Mouse (Mus musculus) embryonic facial prominence, embryonic 11.5 days (tissue): Measurements from ENCODE around the gene Cntnap2. TPM values are rescaled to one million over a fixed set of nuclear protein-coding genes. Genes with fewer than 3 reads are reported as not detected.

Experiments
- ATAC-seq: fragments of 200-750 bp; cut with Nextera tagmentation; replicated peaks from 2 replicates; pipeline ENCODE4 v1.8.0; 2017; ENCODE audit warnings: low read depth; ENCODE audit not compliant: insufficient number of reproducible peaks, low FRiP score, low TSS enrichment
- DNase-seq: peaks from one replicate; pipeline ENCODE4 v3.0.0-alpha.2; 2015; ENCODE audit warnings: low spot score
- H3K27ac ChIP-seq: fragments of 300-500 bp; sonication (generic); replicated peaks from 2 replicates; pipeline ENCODE4 v1.5.1; 2014; ENCODE audit warnings: mild to moderate bottlenecking, low read depth, low read length, control low read depth
- H3K27me3 ChIP-seq: fragments of 300-500 bp; sonication (generic); 2 replicates; pipeline ENCODE4 v1.6.1; 2014; ENCODE audit warnings: mild to moderate bottlenecking, low read length, moderate library complexity, mixed read lengths; ENCODE audit not compliant: control insufficient read depth, insufficient read depth
- H3K36me3 ChIP-seq: fragments of 300-500 bp; sonication (generic); replicated peaks from 2 replicates; pipeline ENCODE4 v1.6.1; 2014; ENCODE audit warnings: low read depth, mild to moderate bottlenecking, low read length, moderate library complexity, mixed read lengths; ENCODE audit not compliant: control insufficient read depth, insufficient read depth
- H3K4me1 ChIP-seq: fragments of 300-500 bp; sonication (generic); 2 replicates; pipeline ENCODE4 v1.6.1; 2014; ENCODE audit warnings: low read length, mixed read lengths; ENCODE audit not compliant: control insufficient read depth, insufficient read depth
- H3K4me2 ChIP-seq: fragments of 300-500 bp; sonication (generic); 2 replicates; pipeline ENCODE4 v1.6.1; 2014; ENCODE audit warnings: low read depth, mild to moderate bottlenecking, control low read depth, low read length, moderate library complexity
- H3K4me3 ChIP-seq: fragments of 300-500 bp; sonication (generic); 2 replicates; pipeline ENCODE4 v1.5.1; 2014; ENCODE audit warnings: low read depth, low read length, control low read depth
- H3K9ac ChIP-seq: fragments of 300-500 bp; sonication (generic); replicated peaks from 2 replicates; pipeline ENCODE4 v1.6.1; 2014; ENCODE audit warnings: mild to moderate bottlenecking, control low read depth, low read length
- H3K9me3 ChIP-seq: fragments of 300-500 bp; sonication (generic); replicated peaks from 2 replicates; pipeline ENCODE4 v1.6.1; 2016; ENCODE audit warnings: mild to moderate bottlenecking, low read length, inconsistent platforms, mixed read lengths; ENCODE audit not compliant: control insufficient read depth
- WGBS: fragments of 180-500 bp; shearing (Covaris S2); extraction: QIAGEN DNeasy Blood & Tissue Kit; methylation state at CpG from one replicate; pipeline ENCODE4 v1.1.7; 2014; 5-methylcytosine and 5-hydroxymethylcytosine counted together
- polyA plus RNA-seq: library from polyadenylated mRNA; unstranded; fragments of >200 nt; fragmentation: Nextera tagmentation; extraction: Ambion mirVana; gene quantifications from 2 replicates; pipeline ENCODE4 v1.2.1, GENCODE M21; 2014

Cntnap2 gene
- polyA plus RNA-seq, 1 experiment from 2014 or later: 6.7 TPM

DNA sequence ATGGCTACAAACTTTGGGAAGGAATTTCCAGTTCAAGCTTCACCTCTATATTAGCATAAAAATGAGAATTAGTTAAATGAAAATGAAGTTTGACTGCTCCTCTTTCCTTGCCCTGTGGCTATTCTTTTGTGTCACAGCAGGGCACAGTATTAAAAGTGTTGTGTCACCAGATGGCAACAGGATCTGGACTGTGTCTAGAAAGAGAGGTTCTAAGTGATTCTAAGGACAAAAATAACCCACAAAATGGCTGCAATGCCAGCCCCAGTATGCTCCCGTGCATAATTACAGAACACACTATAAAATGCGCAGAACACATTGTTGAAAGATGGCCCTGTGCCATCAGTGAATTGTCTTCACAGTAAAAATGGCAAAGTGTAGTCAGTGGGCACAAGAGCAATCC is 1146.4 kb downstream of the Cntnap2 start:
- Histone ChIP-seq H3K27me3 (no peaks in the 10 kb centered on the region), H3K36me3 (no peaks in the 10 kb centered on the region), H3K27ac (no peak overlapping the region), H3K9me3 (no peaks in the 10 kb centered on the region), H3K4me2 (no peak overlapping the region), H3K4me1 (no peaks in the 10 kb centered on the region), H3K4me3 (no peak overlapping the region), H3K9ac (no peak overlapping the region)
- no peak for DNase-seq
- 84% methylated on average over 2 of the region's 2 CpGs for WGBS
- no peak for ATAC-seq

DNA sequence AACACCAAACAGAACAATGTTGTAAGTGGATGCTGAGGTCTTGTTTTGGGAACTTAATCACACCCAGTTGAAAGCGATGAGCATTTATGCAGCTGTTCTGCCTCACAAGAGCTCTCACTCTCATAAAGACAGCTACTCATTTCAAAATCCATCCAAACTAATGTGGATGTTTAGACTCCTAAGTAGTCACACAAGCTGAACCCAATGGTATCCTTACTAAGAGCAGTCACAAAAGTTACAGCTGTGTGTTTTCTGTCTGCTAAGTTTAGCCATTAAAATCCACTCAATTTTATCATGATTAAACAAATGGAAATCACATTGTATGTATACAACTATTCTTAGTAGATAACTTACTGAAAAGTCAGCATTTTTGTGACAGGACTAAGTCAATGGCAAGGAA is 1173.7 kb downstream of the Cntnap2 start:
- H3K4me3 ChIP-seq: no peak overlapping the region
- H3K9ac ChIP-seq: no peak overlapping the region
- ATAC-seq: no peak
- no peaks in the 10 kb centered on the region for H3K9me3 ChIP-seq
- H3K36me3 ChIP-seq: no peaks in the 10 kb centered on the region
- WGBS: 97% methylated on average over 1 of the region's 1 CpGs
- no peaks in the 10 kb centered on the region for H3K27me3 ChIP-seq
- no peak overlapping the region for H3K4me2 ChIP-seq
- H3K4me1 ChIP-seq: no peaks in the 10 kb centered on the region
- no peak for DNase-seq
- H3K27ac ChIP-seq: no peak overlapping the region

DNA sequence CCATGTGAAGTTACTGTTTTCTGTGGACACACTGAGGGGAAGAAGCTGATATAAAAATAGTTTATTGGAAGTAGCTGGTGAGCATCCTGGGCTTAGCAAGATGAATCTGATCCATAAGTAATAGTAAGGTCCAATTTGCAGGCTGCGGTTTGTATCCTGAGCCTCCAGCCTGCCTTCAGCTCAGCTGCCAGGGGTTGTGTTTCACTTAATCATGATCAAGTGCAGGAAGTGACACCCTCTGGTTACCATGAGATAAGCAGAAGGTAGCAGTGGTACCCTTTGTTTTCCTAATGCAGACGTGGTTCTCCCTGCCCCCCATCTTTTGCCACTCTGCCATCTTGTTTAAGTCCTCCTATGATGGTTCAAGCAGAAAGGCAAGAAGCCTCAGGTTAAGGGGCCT is 1181.2 kb downstream of the Cntnap2 start:
- DNase-seq: no peak
- no peak overlapping the region for H3K9ac ChIP-seq
- no peaks in the 10 kb centered on the region for H3K4me1 ChIP-seq
- H3K9me3 ChIP-seq: no peaks in the 10 kb centered on the region
- 64% methylated on average over 2 of the region's 2 CpGs for WGBS
- no peak for ATAC-seq
- no peak overlapping the region for H3K4me3 ChIP-seq
- H3K27me3 ChIP-seq: no peaks in the 10 kb centered on the region
- no peak overlapping the region for H3K4me2 ChIP-seq
- no peaks in the 10 kb centered on the region for H3K36me3 ChIP-seq
- H3K27ac ChIP-seq: no peak overlapping the region

DNA sequence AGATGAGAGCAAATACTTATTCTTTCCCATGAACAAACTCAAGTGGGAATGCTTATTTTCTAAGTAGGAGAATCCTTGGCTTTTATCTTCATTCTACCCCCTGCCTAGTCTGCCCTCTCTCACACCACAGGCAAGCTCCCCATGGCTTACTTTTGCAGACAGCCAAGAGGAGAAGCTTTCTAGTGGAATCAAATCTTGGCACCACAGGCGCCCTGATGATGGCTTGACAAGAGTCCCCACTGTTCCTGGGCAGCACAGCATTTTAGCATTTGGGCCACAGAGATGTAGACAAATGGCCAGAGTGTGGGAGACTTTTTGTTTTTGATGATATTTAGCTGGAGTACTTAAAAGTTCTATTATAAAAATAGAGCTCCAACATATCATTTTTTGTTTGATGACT is 1204.0 kb downstream of the Cntnap2 start:
- ATAC-seq (no peak), DNase-seq (no peak)
- no peaks in the 10 kb centered on the region for H3K27me3 ChIP-seq
- H3K4me2 ChIP-seq: no peak overlapping the region
- no peaks in the 10 kb centered on the region for H3K36me3 ChIP-seq
- WGBS: 27% methylated on average over 1 of the region's 1 CpGs
- H3K4me3 ChIP-seq: no peak overlapping the region
- H3K4me1 ChIP-seq: no peaks in the 10 kb centered on the region
- H3K9ac ChIP-seq: no peak overlapping the region
- H3K9me3 ChIP-seq: no peaks in the 10 kb centered on the region
- no peak overlapping the region for H3K27ac ChIP-seq

DNA sequence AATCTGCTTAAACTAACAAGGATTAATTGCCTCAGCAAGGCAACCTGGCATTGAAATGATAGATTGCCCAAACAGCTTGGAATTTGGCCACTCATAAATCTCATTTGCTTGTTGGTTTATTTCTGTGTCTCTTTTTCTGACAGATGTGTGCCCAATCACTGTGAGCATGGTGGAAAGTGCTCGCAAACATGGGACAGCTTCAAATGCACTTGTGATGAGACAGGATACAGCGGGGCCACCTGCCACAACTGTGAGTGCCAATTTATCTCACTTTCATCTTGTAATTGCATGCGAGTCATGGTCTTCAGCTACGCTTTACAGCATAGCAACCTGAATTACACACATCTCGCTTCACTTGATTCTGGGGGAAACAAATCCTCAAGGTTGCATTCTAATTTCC is 1287.8 kb downstream of the Cntnap2 start:
- Histone ChIP-seq H3K27ac (no peak overlapping the region), H3K4me2 (no peak overlapping the region), H3K4me1 (no peaks in the 10 kb centered on the region), H3K9me3 (no peaks in the 10 kb centered on the region), H3K27me3 (no peaks in the 10 kb centered on the region), H3K36me3 (no peaks in the 10 kb centered on the region), H3K9ac (no peak overlapping the region), H3K4me3 (no peak overlapping the region)
- DNase-seq (no peak), ATAC-seq (no peak)
- WGBS: 82% methylated on average over 5 of the region's 5 CpGs

DNA sequence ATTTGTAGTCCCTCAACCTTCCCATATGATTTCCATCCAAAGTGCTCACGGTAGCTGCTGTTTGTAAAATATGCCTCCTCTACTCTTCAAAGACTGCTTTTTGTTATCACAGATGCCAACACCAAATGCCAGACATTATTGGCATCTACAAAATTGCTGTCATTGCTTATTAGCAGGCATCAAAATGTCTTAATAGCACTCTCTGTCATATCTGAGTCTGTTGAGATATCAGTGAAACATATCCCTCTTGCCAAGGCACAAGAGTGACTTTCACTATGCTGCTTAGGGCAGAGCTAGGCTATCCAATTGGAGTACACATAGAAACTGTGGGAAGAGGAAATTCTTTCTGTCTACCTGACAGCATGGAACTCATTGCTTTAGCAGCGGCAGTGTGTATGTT is 1301.9 kb downstream of the Cntnap2 start:
- Histone ChIP-seq H3K36me3 (no peaks in the 10 kb centered on the region), H3K4me3 (no peak overlapping the region), H3K27me3 (no peaks in the 10 kb centered on the region), H3K9me3 (no peaks in the 10 kb centered on the region), H3K4me2 (no peak overlapping the region), H3K4me1 (no peaks in the 10 kb centered on the region), H3K9ac (no peak overlapping the region), H3K27ac (no peak overlapping the region)
- 87% methylated on average over 2 of the region's 2 CpGs for WGBS
- no peak for ATAC-seq
- DNase-seq: no peak

DNA sequence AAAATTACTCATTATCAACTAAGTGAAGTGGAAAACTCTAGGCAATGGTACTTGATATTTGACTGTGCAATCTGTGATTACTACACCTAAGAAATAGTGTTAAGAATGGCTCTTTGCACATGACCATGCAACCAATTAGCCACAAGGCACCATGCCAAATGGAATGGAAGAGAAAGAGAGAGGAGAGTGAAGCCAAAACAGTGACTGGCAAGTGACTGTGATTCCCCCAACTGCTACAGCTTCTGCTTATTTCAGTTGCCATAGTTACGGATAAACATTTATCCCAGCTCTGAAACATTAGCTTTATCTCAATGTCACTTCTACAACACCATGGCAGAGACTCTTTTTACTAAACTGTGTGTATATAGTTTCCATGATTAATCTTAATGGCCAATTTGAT is 1303.0 kb downstream of the Cntnap2 start:
- no peaks in the 10 kb centered on the region for H3K4me1 ChIP-seq
- H3K4me2 ChIP-seq: no peak overlapping the region
- no peaks in the 10 kb centered on the region for H3K9me3 ChIP-seq
- H3K27ac ChIP-seq: no peak overlapping the region
- 79% methylated on average over 1 of the region's 1 CpGs for WGBS
- ATAC-seq (no peak), DNase-seq (no peak)
- H3K9ac ChIP-seq: no peak overlapping the region
- no peaks in the 10 kb centered on the region for H3K36me3 ChIP-seq
- H3K4me3 ChIP-seq: no peak overlapping the region
- H3K27me3 ChIP-seq: no peaks in the 10 kb centered on the region

DNA sequence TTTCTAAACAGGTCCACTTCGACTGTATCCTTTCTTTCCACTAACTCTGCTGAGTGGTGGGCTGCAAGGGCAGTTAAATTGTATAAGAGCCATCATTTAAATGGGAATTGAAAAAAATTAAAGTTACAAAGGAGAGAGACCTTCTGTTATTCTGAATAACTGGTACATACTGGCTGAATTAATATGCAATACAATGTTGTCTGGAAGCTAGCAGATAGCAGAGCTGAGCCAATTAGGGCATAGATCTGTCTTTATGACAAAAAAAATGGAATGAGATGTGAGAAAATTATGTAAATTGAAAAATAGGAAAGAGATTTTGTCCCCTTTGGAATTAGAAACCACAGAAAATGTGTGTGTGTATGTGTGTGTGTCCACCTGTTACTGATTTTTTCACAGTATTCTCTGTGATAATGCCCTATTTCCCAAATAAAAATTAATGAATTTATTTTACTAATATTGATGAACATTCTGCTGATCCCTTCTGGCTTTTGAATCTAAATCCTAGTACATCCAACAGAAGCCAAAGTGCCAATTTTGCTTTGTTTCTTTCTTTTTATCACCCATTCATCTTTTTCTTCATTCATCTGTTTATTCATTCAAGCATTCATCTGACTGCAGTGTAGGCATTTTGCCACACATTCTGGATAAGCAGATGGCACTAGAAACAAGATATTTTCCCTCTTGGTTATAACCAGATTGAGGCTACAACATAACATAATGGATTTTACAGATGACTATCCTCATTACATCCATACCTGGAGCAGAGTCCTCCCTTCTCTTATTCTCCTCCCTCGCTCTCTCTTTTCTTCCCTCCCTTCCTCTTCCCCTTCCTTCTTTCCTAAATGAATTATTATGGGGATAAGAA is 1339.8 kb downstream of the Cntnap2 start:
- ATAC-seq (no peak), DNase-seq (no peak)
- H3K36me3 ChIP-seq: no peaks in the 10 kb centered on the region
- H3K4me1 ChIP-seq: no peaks in the 10 kb centered on the region
- no peaks in the 10 kb centered on the region for H3K9me3 ChIP-seq
- 72% methylated on average over 2 of the region's 2 CpGs for WGBS
- H3K9ac ChIP-seq: no peak overlapping the region
- H3K27me3 ChIP-seq: no peaks in the 10 kb centered on the region
- no peak overlapping the region for H3K4me2 ChIP-seq
- H3K4me3 ChIP-seq: no peak overlapping the region
- no peak overlapping the region for H3K27ac ChIP-seq
